Mouse (Mus musculus) neural tube, embryonic 12.5 days (tissue): ENCODE results near the gene Fastkd5. TPM values are rescaled to one million over a fixed set of nuclear protein-coding genes. Genes with fewer than 3 reads are reported as not detected.
"Not testable (repeated sequence)": the region's sequence is repeated elsewhere in the genome, so short reads cannot be mapped to it uniquely, and the experiment has no call there.

Experiments used
- ATAC-seq: fragments of 200-750 bp; cut with Nextera tagmentation; 2 replicates; pipeline ENCODE4 v1.8.0; 2017; ENCODE audit warnings: low read depth, mild to moderate bottlenecking, moderate TSS enrichment, moderate library complexity; ENCODE audit not compliant: low FRiP score
- H3K27ac ChIP-seq: fragments of 300-500 bp; sonication (generic); 2 replicates; pipeline ENCODE4 v1.5.1; 2016
- H3K27me3 ChIP-seq: fragments of 300-500 bp; sonication (generic); replicated peaks from 2 replicates; pipeline ENCODE4 v1.6.1; 2016; ENCODE audit warnings: mild to moderate bottlenecking
- H3K36me3 ChIP-seq: fragments of 300-500 bp; sonication (generic); 2 replicates; pipeline ENCODE4 v1.6.1; 2016; ENCODE audit warnings: mild to moderate bottlenecking
- H3K4me1 ChIP-seq: fragments of 300-500 bp; sonication (generic); 2 replicates; pipeline ENCODE4 v1.6.1; 2016
- H3K4me2 ChIP-seq: fragments of 300-500 bp; sonication (generic); replicated peaks from 2 replicates; pipeline ENCODE4 v1.6.1; 2016; ENCODE audit warnings: mild to moderate bottlenecking
- H3K4me3 ChIP-seq: fragments of 300-500 bp; sonication (generic); 2 replicates; pipeline ENCODE4 v1.5.1; 2016
- H3K9ac ChIP-seq: fragments of 300-500 bp; sonication (generic); 2 replicates; pipeline ENCODE4 v1.6.1; 2016; ENCODE audit warnings: mild to moderate bottlenecking
- H3K9me3 ChIP-seq: fragments of 300-500 bp; sonication (generic); 2 replicates; pipeline ENCODE4 v1.6.1; 2016; ENCODE audit warnings: mild to moderate bottlenecking
- WGBS: fragments of 180-500 bp; shearing (Covaris S2); methylation state at CpG from one replicate; pipeline ENCODE4 v1.1.7; 2016; 5-methylcytosine and 5-hydroxymethylcytosine counted together
- polyA plus RNA-seq: library from polyadenylated mRNA; unstranded; fragments of >200 nt; fragmentation: Nextera tagmentation; extraction: Ambion mirVana; gene quantifications from 2 replicates; pipeline ENCODE4 v1.2.1, GENCODE M21; 2016

The Fastkd5 gene
- polyA plus RNA-seq, 1 experiment from 2014 or later = 17.2 TPM

DNA sequence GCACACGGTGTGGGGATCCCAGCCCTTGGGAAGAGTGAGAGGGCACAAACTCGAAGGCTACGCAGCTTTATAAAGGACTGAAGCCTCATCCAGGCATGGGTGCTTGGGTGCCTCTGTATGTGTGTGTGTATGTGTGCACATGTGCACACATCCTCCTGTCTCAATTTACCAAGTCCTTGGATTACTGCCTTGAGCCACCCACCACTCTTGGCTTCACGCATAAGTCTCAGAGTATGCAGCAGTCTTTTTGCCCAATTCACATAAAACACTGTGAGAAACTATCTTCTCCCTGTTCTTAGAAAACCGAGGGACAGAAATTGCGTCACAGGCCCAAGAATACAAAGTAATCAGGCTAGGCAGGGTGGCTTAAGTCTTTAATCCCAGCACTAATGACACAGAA lies 43.8 kb downstream of the Fastkd5 start:
- peaks cover 11% of the 10 kb centered on the region for H3K36me3 ChIP-seq
- H3K9me3 ChIP-seq = no peaks in the 10 kb centered on the region
- no peak for ATAC-seq
- WGBS = 83% methylated on average over 6 of the region's 6 CpGs
- H3K4me3 ChIP-seq = no peak overlapping the region
- H3K4me2 ChIP-seq = no peak overlapping the region
- H3K9ac ChIP-seq = no peak overlapping the region
- H3K27ac ChIP-seq = no peak overlapping the region
- H3K4me1 ChIP-seq = 0 out of 2 replicates have a peak, but pooled peaks cover 2% of the 10 kb centered on the region
- peaks cover 30% of the 10 kb centered on the region for H3K27me3 ChIP-seq

DNA sequence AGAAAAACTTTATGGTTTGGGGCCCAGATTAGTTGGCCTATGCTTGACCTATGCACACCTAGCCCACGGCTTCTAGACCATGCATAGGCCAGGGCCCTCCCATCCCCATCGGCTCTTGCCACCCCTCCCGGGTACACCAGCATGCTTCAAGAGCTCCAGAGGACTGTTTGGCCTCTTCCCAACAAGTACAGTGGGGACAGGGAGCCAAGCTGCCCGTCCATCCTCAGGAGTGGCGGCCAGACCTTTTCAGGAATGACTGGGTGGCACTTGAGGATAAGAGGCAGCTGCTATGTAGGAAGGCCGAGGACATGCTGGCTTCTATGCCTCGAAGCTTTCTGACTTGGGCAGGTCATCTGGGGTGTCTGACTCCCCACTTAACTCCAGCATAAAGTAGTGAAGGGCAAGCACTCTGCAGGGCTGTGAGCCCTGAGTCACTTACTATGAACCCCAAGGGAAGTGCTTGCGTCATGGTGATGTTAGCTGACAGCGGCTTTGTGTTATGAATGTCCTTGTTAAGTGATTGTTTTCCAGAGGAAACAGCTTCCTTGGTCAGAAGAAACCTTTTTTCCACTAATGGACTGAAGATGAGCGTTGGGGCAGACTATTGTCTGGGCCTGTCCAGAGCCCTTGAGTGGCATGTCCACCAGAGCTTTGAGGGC lies 45.8 kb downstream of the Fastkd5 start:
- Histone ChIP-seq H3K9ac (no peak overlapping the region), H3K9me3 (no peaks in the 10 kb centered on the region), H3K27me3 (peaks cover 49% of the 10 kb centered on the region), H3K27ac (no peak overlapping the region), H3K4me2 (no peak overlapping the region), H3K4me3 (no peak overlapping the region), H3K4me1 (peaks cover 9% of the 10 kb centered on the region), H3K36me3 (no peaks in the 10 kb centered on the region)
- WGBS = 80% methylated on average over 10 of the region's 10 CpGs
- ATAC-seq = no peak

DNA sequence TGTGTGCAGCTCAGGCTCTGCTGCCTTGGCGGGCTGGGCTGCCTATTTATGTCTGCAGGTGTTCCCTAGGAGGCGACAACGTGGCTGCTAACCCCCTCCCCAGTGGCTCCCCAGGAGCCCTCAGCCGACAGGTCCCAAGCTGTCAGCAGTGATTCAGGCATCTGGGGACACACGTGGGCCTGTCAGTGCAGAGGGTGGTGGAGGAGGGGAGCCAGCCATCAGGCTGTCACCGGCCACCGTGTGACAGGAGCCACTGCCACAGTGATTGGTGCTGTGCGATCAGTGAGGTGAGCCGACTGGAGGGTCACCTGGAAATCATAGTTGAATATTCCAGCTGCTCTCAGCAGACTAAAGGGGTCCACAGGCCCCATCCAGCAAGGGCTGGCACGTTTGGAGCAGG lies 47.3 kb downstream of the Fastkd5 start, which contains the start of gene Avp:
Gene Avp, minus strand, starts transcription at position 3 of the 400 bp plus-strand sequence.
- 44% methylated on average over 10 of the region's 10 CpGs for WGBS

DNA sequence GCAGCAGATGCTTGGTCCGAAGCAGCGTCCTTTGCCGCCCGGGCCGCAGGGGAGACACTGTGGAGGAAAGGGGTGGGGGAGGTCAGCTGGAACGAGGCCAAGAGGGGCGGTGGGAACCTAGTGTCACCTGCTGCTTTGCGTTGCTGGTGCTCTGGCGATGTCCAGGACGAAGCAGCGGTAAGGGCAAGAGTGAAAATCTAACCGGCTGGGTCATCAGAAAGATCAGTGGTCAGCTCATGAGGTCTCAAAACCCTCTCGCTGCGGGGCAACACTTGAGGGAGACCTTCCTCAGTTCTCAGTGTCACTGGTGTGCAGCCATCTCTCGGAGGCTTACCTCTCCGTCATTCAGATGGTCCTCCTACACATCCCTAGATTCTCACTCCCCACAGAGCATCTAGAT lies 48.6 kb downstream of the Fastkd5 start:
- Histone ChIP-seq H3K27me3 (peaks cover 76% of the 10 kb centered on the region), H3K27ac (no peak overlapping the region), H3K9me3 (no peaks in the 10 kb centered on the region), H3K4me2 (peak overlapping the region; percentile 54), H3K4me1 (peaks cover 14% of the 10 kb centered on the region), H3K4me3 (peak overlapping the region; percentile 18; the same call in 1 of the 2 replicates), H3K36me3 (no peaks in the 10 kb centered on the region), H3K9ac (no peak overlapping the region)
- no peak for ATAC-seq
- WGBS = 3% methylated on average over 16 of the region's 16 CpGs

More for the DNA sequence above, 47.3 kb downstream of the Fastkd5 start, which contains the start of gene Avp:
- Histone ChIP-seq H3K4me3 (no peak within 1 kb of the TSS), H3K27ac (no peak within 1 kb of the TSS), H3K9me3 (no peaks in the 10 kb centered on the region), H3K36me3 (no peaks in the 10 kb centered on the region), H3K9ac (no peak within 1 kb of the TSS), H3K4me1 (peaks cover 9% of the 10 kb centered on the region), H3K27me3 (peaks cover 64% of the 10 kb centered on the region), H3K4me2 (no peak within 1 kb of the TSS)
- ATAC-seq = no peak

DNA sequence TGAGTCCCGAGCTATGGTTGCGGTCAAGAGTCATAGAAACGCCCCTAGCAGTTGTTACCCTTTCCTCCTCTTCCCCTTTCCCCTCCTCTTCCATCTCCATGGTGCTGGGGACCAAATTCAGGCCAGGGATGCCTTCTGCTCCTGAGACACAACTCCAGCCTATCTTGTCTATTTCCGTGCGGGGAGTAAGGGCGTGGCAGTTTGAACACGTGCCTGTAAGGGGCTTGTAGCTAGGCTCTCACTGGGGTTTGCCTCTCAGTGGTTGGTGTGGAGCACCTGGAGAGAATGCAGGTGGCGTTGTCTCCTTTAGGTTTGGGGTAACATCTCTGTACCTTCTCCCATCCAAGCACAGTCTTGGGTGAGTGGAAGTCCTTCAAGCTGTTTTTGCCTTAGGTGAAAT lies 50.0 kb downstream of the Fastkd5 start:
- no peak for ATAC-seq
- H3K4me3 ChIP-seq = no peak overlapping the region

DNA sequence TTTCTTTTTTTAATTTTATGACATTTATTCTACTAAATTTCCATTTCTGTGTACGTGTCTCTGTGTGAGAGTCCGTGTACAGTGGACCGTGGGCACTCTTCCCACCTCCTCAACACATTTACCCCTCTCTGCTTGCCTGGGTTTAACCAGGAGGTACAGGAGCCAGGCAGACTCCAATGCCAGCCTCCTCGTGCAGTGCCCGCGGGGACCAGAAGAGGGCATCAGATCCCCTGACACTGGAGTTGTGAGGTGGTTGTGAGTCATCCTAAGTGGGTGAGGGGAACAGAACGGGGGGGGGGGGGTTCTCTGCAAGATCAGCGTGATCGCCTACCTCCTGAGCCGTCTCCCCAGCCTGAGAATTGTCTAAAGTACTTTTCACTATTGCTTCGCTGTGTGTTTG lies 51.7 kb downstream of the Fastkd5 start:
- Histone ChIP-seq H3K27me3 (peaks cover 86% of the 10 kb centered on the region), H3K9me3 (no peaks in the 10 kb centered on the region), H3K4me3 (no peak overlapping the region), H3K36me3 (no peaks in the 10 kb centered on the region), H3K27ac (no peak overlapping the region), H3K4me2 (no peak overlapping the region), H3K4me1 (peaks cover 15% of the 10 kb centered on the region), H3K9ac (no peak overlapping the region)
- WGBS = 13% methylated on average over 11 of the region's 11 CpGs
- no peak for ATAC-seq

More for the DNA sequence above, 50.0 kb downstream of the Fastkd5 start:
- WGBS = 6% methylated on average over 8 of the region's 8 CpGs
- Histone ChIP-seq H3K27me3 (peaks cover 91% of the 10 kb centered on the region), H3K36me3 (no peaks in the 10 kb centered on the region), H3K9me3 (no peaks in the 10 kb centered on the region), H3K4me2 (0 out of 2 replicates have a peak overlapping the region, but pooled peaks have one; percentile 54), H3K4me1 (peaks cover 15% of the 10 kb centered on the region), H3K9ac (no peak overlapping the region), H3K27ac (no peak overlapping the region)

DNA sequence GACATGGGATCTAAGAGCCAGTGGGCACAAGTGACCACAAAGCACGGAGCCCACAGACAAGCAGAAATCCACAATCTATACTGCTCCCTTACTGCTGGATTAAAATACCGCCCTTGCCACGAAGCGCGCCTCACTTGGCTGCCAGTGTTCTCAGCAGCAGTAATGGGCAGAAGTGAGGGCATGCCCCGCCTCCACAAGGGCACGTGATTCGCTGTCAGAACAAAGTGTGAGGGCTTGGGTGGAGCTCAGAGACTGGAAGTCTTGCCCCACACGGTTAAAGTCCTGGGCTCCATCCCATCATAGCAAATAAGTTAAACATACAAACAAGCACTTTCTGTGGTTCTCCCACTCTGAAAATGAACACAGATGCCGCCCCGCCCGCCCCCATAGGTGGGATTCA lies 52.2 kb downstream of the Fastkd5 start:
- peaks cover 82% of the 10 kb centered on the region for H3K27me3 ChIP-seq
- H3K9ac ChIP-seq = no peak overlapping the region
- H3K4me2 ChIP-seq = peak overlapping the region; percentile 52
- WGBS = 8% methylated on average over 12 of the region's 12 CpGs
- no peak for ATAC-seq
- H3K4me3 ChIP-seq = no peak overlapping the region
- no peaks in the 10 kb centered on the region for H3K36me3 ChIP-seq
- H3K4me1 ChIP-seq = peaks cover 15% of the 10 kb centered on the region
- no peak overlapping the region for H3K27ac ChIP-seq
- no peaks in the 10 kb centered on the region for H3K9me3 ChIP-seq

DNA sequence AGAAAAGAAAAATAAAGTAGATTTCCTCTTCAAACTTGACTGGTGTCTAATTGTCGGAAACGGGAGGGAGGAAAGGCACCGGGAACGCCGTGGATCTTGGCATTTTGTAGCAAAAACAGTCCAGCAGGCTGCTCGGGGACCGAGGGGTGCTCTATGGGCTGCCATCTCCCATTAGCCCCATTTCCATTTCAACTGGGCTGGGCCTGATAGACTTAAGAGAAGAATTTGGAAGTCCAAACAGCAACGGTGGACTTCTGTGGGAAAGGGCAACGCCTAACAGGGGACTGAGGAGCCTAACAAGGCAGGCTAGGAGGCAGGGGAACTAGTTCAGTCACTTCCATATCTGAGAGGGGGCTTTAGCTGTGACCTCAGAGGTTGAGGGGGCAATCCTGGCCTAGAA lies 52.8 kb downstream of the Fastkd5 start:
- H3K9me3 ChIP-seq = no peaks in the 10 kb centered on the region
- 2% methylated on average over 9 of the region's 9 CpGs for WGBS
- H3K9ac ChIP-seq = no peak overlapping the region
- H3K27me3 ChIP-seq = peaks cover 76% of the 10 kb centered on the region
- no peak overlapping the region for H3K4me3 ChIP-seq
- H3K4me1 ChIP-seq = peaks cover 15% of the 10 kb centered on the region
- ATAC-seq = no peak
- H3K36me3 ChIP-seq = no peaks in the 10 kb centered on the region
- no peak overlapping the region for H3K27ac ChIP-seq
- H3K4me2 ChIP-seq = peak overlapping the region; percentile 52

DNA sequence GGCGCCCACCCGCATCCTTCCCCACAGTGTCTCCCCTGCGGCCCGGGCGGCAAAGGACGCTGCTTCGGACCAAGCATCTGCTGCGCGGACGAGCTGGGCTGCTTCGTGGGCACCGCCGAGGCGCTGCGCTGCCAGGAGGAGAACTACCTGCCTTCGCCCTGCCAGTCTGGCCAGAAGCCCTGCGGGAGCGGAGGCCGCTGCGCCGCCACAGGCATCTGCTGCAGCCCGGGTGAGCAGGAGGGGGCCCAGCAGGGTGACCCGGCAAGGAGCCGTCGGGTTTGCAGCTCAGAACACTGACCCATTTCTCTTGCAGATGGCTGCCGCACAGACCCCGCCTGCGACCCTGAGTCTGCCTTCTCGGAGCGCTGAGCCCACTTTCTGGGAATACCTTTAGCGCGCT lies 53.3 kb downstream of the Fastkd5 start:
- Histone ChIP-seq H3K27me3 (peaks cover 71% of the 10 kb centered on the region), H3K4me2 (peak overlapping the region; percentile 52), H3K9ac (peak overlapping the region; percentile 33; the same call in 1 of the 2 replicates), H3K4me1 (peaks cover 15% of the 10 kb centered on the region), H3K4me3 (peak overlapping the region; percentile 15; the same call in 1 of the 2 replicates)
- H3K9me3 ChIP-seq, ATAC-seq, H3K36me3 ChIP-seq, H3K27ac ChIP-seq: not testable (repeated sequence)
- 2% methylated on average over 32 of the region's 32 CpGs for WGBS

DNA sequence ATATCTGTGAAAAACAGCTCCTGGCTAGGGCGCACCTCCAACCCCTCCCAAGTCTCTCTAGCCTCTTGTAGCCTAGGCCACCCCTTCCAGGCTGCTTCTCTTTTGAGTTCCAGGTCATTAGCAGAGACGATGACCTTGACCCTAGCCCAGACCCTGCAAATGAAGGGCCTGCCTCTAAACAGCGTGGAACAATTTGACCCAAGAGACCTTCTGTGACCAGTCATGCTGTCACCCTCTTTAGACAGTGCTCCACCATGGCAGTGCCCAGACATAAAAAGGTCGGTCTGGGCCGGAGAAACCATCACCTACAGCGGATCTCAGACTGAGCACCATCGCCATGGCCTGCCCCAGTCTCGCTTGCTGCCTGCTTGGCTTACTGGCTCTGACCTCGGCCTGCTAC lies 54.0 kb downstream of the Fastkd5 start, which contains the start of gene Oxt:
Gene Oxt, plus strand, starts transcription at position 301 of the 400 bp plus-strand sequence.
- peaks cover 12% of the 10 kb centered on the region for H3K4me1 ChIP-seq
- peak within 1 kb of the TSS; percentile 33; the same call in 1 of the 2 replicates for H3K9ac ChIP-seq
- no peak for ATAC-seq
- 35% methylated on average over 9 of the region's 9 CpGs for WGBS
- peaks cover 64% of the 10 kb centered on the region for H3K27me3 ChIP-seq
- H3K27ac ChIP-seq = no peak within 1 kb of the TSS
- no peaks in the 10 kb centered on the region for H3K36me3 ChIP-seq
- H3K4me3 ChIP-seq = peak within 1 kb of the TSS; percentile 15; the same call in 1 of the 2 replicates
- no peaks in the 10 kb centered on the region for H3K9me3 ChIP-seq
- H3K4me2 ChIP-seq = peak within 1 kb of the TSS; percentile 52

DNA sequence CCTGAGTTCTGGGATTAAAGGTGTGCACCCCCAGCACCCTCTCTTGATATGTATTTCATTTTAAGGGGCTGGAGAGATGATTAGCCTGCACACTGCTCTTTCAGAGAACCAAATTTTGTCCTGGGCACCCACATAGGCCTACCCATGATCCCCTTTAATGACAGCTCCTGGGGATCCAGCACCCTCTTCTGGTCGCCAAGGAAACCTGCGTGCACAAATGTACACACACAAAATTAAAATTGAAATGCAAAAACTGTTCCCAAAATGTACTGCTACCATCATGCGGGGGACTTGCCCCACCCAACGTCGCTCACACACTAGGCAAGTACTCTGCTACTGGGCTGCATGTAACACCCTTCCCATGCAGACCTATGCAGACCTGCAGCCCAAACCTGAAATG lies 54.9 kb downstream of the Fastkd5 start:
- Histone ChIP-seq H3K4me3 (no peak overlapping the region), H3K27me3 (peaks cover 55% of the 10 kb centered on the region), H3K36me3 (no peaks in the 10 kb centered on the region), H3K27ac (no peak overlapping the region), H3K4me1 (peaks cover 6% of the 10 kb centered on the region), H3K9ac (no peak overlapping the region), H3K9me3 (no peaks in the 10 kb centered on the region), H3K4me2 (no peak overlapping the region)
- WGBS = 86% methylated on average over 5 of the region's 5 CpGs
- no peak for ATAC-seq

DNA sequence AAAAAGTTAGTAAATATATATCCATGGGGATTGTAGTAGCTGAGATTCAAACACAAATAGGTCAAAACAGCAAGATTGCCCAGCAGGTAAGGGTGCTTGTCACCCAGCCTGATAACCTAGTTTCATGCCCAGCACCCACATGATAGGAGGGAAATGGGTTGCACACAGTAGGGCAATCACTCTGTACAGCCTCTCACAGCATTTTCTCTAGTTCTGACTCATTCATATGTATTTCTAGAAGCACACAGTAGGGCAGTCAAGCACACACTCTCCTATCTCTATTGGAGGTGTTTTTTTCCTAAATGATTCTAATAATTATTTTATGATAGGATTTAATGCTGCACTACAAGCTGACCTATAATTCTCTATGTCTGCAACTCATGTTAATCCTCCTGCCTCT lies 59.9 kb downstream of the Fastkd5 start:
- Histone ChIP-seq H3K4me2 (no peak overlapping the region), H3K4me3 (no peak overlapping the region), H3K9ac (no peak overlapping the region), H3K4me1 (peaks cover 3% of the 10 kb centered on the region), H3K36me3 (peaks cover 20% of the 10 kb centered on the region), H3K27ac (no peak overlapping the region), H3K27me3 (peaks cover 6% of the 10 kb centered on the region), H3K9me3 (no peaks in the 10 kb centered on the region)
- ATAC-seq = no peak

DNA sequence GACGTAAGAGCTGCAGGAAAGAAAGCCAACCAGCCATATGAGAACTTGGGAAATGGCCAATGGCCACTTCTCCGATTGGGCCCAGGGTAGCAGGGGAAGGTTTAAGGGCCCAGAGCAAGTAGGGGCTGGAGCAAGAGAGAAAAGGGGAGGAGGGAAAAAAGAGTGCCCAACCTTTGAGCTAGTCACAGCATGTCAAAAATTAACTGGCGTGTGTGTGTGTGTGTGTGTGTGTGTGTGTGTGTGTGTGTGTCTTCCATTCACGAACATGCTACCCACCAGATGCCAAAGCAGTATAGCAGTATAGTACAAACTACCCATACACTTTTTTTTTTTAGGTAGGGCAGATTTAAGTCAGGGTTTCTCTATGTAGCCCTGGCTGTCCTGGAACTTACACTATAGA lies 60.9 kb downstream of the Fastkd5 start:
- H3K4me3 ChIP-seq = no peak overlapping the region
- peaks cover 12% of the 10 kb centered on the region for H3K4me1 ChIP-seq
- 82% methylated on average over 4 of the region's 4 CpGs for WGBS
- H3K27me3 ChIP-seq = peaks cover 3% of the 10 kb centered on the region; the same call in 1 of the 2 replicates
- H3K4me2 ChIP-seq = no peak overlapping the region
- H3K9ac ChIP-seq = no peak overlapping the region
- no peaks in the 10 kb centered on the region for H3K9me3 ChIP-seq
- ATAC-seq = no peak
- H3K36me3 ChIP-seq = peaks cover 20% of the 10 kb centered on the region
- H3K27ac ChIP-seq = no peak overlapping the region
